Mouse (Mus musculus): ENCODE measurements around the gene Slamf9. TPM values are rescaled to one million over a fixed set of nuclear protein-coding genes. Genes with fewer than 3 reads are reported as not detected.

Gene Slamf9
- 1 to 10 TPM in 1 of 2 experiments, under 1 TPM in 1; 0.64 to 1.1 TPM for total RNA-seq (2021)
- long read RNA-seq, result 0 reads

GRCm38 (mm10) chr1:172475054-172475741 is at the start of gene Slamf9:
Gene Slamf9, plus strand, starts transcription at chr1:172475358.
- DNase-seq (ENCODE audit: low spot score in 2 of 2), result peak in 1 of 2 experiments; percentile 17

- no peak for DNase-seq (ENCODE audit: low spot score in 2 of 2)
Measured at GRCm38 (mm10) chr1:172426419-172426818, 48.7 kb upstream of the Slamf9 start.

- no peak for DNase-seq (ENCODE audit: low spot score in 2 of 2)
Measured at GRCm38 (mm10) chr1:172427841-172428240, 47.3 kb upstream of the Slamf9 start.

GRCm38 (mm10) chr1:172428614-172429013 is 46.5 kb upstream of the Slamf9 start:
- no peak for DNase-seq (ENCODE audit: low spot score in 2 of 2)

GRCm38 (mm10) chr1:172430731-172431220 is 44.4 kb upstream of the Slamf9 start:
- DNase-seq (ENCODE audit: low spot score in 2 of 2), result no peak

GRCm38 (mm10) chr1:172431836-172432586 is 43.1 kb upstream of the Slamf9 start:
- no peak for DNase-seq (ENCODE audit: low spot score in 2 of 2)

- no peak for DNase-seq (ENCODE audit: low spot score in 2 of 2)
Measured at GRCm38 (mm10) chr1:172432587-172432955, 42.6 kb upstream of the Slamf9 start.

GRCm38 (mm10) chr1:172433012-172433850 is 41.9 kb upstream of the Slamf9 start:
- DNase-seq (ENCODE audit: low spot score in 2 of 2), result no peak

GRCm38 (mm10) chr1:172433851-172434165 is 41.4 kb upstream of the Slamf9 start:
- no peak for DNase-seq (ENCODE audit: low spot score in 2 of 2)

GRCm38 (mm10) chr1:172436785-172437184 is 38.4 kb upstream of the Slamf9 start:
- no peak for DNase-seq (ENCODE audit: low spot score in 2 of 2)

GRCm38 (mm10) chr1:172438621-172439020 is 36.5 kb upstream of the Slamf9 start:
- no peak for DNase-seq (ENCODE audit: low spot score in 2 of 2)

- DNase-seq (ENCODE audit: low spot score in 2 of 2), result no peak
Measured at GRCm38 (mm10) chr1:172440521-172440920, 34.6 kb upstream of the Slamf9 start.

GRCm38 (mm10) chr1:172441935-172442445 is 33.2 kb upstream of the Slamf9 start:
- DNase-seq (ENCODE audit: low spot score in 2 of 2), result no peak

GRCm38 (mm10) chr1:172450226-172450625 is 24.9 kb upstream of the Slamf9 start:
- no peak for DNase-seq (ENCODE audit: low spot score in 2 of 2)

GRCm38 (mm10) chr1:172450848-172451470 is 24.2 kb upstream of the Slamf9 start:
- DNase-seq (ENCODE audit: low spot score in 2 of 2), result no peak

- DNase-seq (ENCODE audit: low spot score in 2 of 2), result no peak
Measured at GRCm38 (mm10) chr1:172452911-172453310, 22.2 kb upstream of the Slamf9 start.

- DNase-seq (ENCODE audit: low spot score in 2 of 2), result no peak
Measured at GRCm38 (mm10) chr1:172453810-172454209, 21.3 kb upstream of the Slamf9 start.

GRCm38 (mm10) chr1:172455416-172455815 is 19.7 kb upstream of the Slamf9 start:
- no peak for DNase-seq (ENCODE audit: low spot score in 2 of 2)

GRCm38 (mm10) chr1:172456001-172456677 is 19.0 kb upstream of the Slamf9 start:
- DNase-seq (ENCODE audit: low spot score in 2 of 2), result no peak

- no peak for DNase-seq (ENCODE audit: low spot score in 2 of 2)
Measured at GRCm38 (mm10) chr1:172457196-172457595, 18.0 kb upstream of the Slamf9 start.

Measured in layer of hippocampus, postnatal 10 days (tissue).